17 mouse cellular contexts compared by ENCODE assay signal in genomic region chr1:88655473-88656095, GRCm38 (mm10). TPM values are rescaled to one million over a fixed set of nuclear protein-coding genes. Genes with fewer than 3 reads are reported as not detected.
A peak's percentile ranks its signal among the peaks of the same experiment; 100 is the strongest.
DNase-seq lines count a peak whose midpoint lies in the region; ATAC-seq and TF ChIP-seq lines count a peak whose summit lies in the region.
"Had no signal": no experiment of that assay in that cellular context is flagged by ENCODE, and none has a peak within 500 bp of the region (broad histone marks: within the 10 kb centered on the region; RNA-seq: fewer than 3 reads in every experiment).

No protein-coding gene starts in this region.

- H3K9ac ChIP-seq in forebrain, embryonic 12.5 days = no peak overlapping the region

- 78% methylated on average over 3 of the region's 3 CpGs for WGBS in forebrain, embryonic 10.5 days
- 85% methylated on average over 3 of the region's 3 CpGs for WGBS in forebrain, embryonic 12.5 days
- 64% methylated on average over 3 of the region's 3 CpGs for WGBS in spleen, adult 2 months

- TF ChIP-seq POLR2A in spleen, adult 2 months (IDR thresholded peaks at IDR 0.05; ENCODE audit: low read depth, low read length) = no peak

- H3K4me2 ChIP-seq in forebrain, embryonic 12.5 days = no peak overlapping the region
- H3K4me2 ChIP-seq: heart, embryonic 11.5 days; midbrain, embryonic 11.5 days had no signal

- DNase-seq in forebrain, embryonic 10.5 days (ENCODE audit: extremely low spot score, low spot score) = no peak
- DNase-seq in spleen, adult 2 months (ENCODE audit: low read depth in 1 of 2, low spot score in 2 of 2) = no peak
- no peak for DNase-seq in spleen, postnatal 14 days (ENCODE audit: low spot score in 2 of 2)
- no peak for DNase-seq in c-Kit-positive CD71-positive TER-119-positive erythroid progenitor cells, embryonic 14.5 days (ENCODE audit: low spot score)
- DNase-seq in adrenal gland, postnatal 10 days = no peak
- DNase-seq: cerebellum, adult 11 months; cerebellum, postnatal 36 days; gastrocnemius, adult 2 months; layer of hippocampus, postnatal 36 days; retina, postnatal 1 day had no signal

- no peaks in the 10 kb centered on the region for H3K36me3 ChIP-seq in forebrain, embryonic 10.5 days (replicated peaks)
- H3K36me3 ChIP-seq in forebrain, embryonic 12.5 days (replicated peaks) = no peaks in the 10 kb centered on the region
- no peaks in the 10 kb centered on the region for H3K36me3 ChIP-seq in spleen, adult 2 months (ENCODE audit: control insufficient read depth, insufficient read depth, low read length)
- H3K36me3 ChIP-seq in megakaryocyte, embryonic 14.5 days (replicated peaks; ENCODE audit: low read length) = no peaks in the 10 kb centered on the region

- H3K4me3 ChIP-seq in forebrain, embryonic 10.5 days = no peak overlapping the region
- H3K4me3 ChIP-seq in forebrain, embryonic 12.5 days (replicated peaks) = no peak overlapping the region
- H3K4me3 ChIP-seq in spleen, adult 2 months (ENCODE audit: extremely low read depth, insufficient read depth, insufficient read length) = no peak overlapping the region
- H3K4me3 ChIP-seq in megakaryocyte, embryonic 14.5 days (replicated peaks) = peak overlapping the region; percentile 51
- H3K4me3 ChIP-seq: gastrocnemius, adult 2 months had no signal

- no peaks in the 10 kb centered on the region for H3K9me3 ChIP-seq in forebrain, embryonic 10.5 days
- H3K9me3 ChIP-seq in forebrain, embryonic 12.5 days = no peaks in the 10 kb centered on the region
- no peaks in the 10 kb centered on the region for H3K9me3 ChIP-seq in megakaryocyte, embryonic 14.5 days

- no peaks in the 10 kb centered on the region for H3K27me3 ChIP-seq in forebrain, embryonic 10.5 days (ENCODE audit: poor library complexity, severe bottlenecking)
- H3K27me3 ChIP-seq in forebrain, embryonic 12.5 days = no peaks in the 10 kb centered on the region
- H3K27me3 ChIP-seq in spleen, adult 2 months (ENCODE audit: control insufficient read depth, insufficient read depth, low read length) = no peaks in the 10 kb centered on the region
- H3K27me3 ChIP-seq in megakaryocyte, embryonic 14.5 days (replicated peaks) = peaks cover 20% of the 10 kb centered on the region

- no peak for ATAC-seq in forebrain, embryonic 12.5 days (ENCODE audit: low FRiP score)
- ATAC-seq: hindbrain, embryonic 16.5 days; intestine, postnatal 0 days had no signal

- TF ChIP-seq CTCF in spleen, adult 2 months (IDR thresholded peaks at IDR 0.05; ENCODE audit: extremely low read depth, insufficient read depth, insufficient read length, insufficient replicate concordance) = no peak

- peaks cover 9% of the 10 kb centered on the region for H3K4me1 ChIP-seq in forebrain, embryonic 10.5 days
- H3K4me1 ChIP-seq in forebrain, embryonic 12.5 days = peaks cover 8% of the 10 kb centered on the region; the same call in 1 of the 2 replicates
- peaks cover 29% of the 10 kb centered on the region; the same call in 1 of the 2 replicates for H3K4me1 ChIP-seq in spleen, adult 2 months (ENCODE audit: control insufficient read depth, insufficient read depth, insufficient read length)
- peaks cover 42% of the 10 kb centered on the region for H3K4me1 ChIP-seq in megakaryocyte, embryonic 14.5 days

- 0 out of 2 replicates have a peak overlapping the region, but pooled peaks have one; percentile 7 for H3K27ac ChIP-seq in forebrain, embryonic 10.5 days
- no peak overlapping the region for H3K27ac ChIP-seq in forebrain, embryonic 12.5 days
- H3K27ac ChIP-seq in spleen, adult 2 months (ENCODE audit: insufficient read depth, low read length) = peak overlapping the region; percentile 79
- H3K27ac ChIP-seq: gastrocnemius, adult 2 months; kidney, postnatal 0 days had no signal

RNA-seq across cellular contexts. Expression of gene Arl4c, which starts 46.4 kb away (rescaled TPM):
- 21.8 and 22.3 TPM in 2 replicates for polyA plus RNA-seq in forebrain, embryonic 10.5 days (2016; fragmentation: Nextera tagmentation; extraction: Ambion mirVana)
- polyA plus RNA-seq in forebrain, embryonic 12.5 days (2016; fragmentation: Nextera tagmentation; extraction: Ambion mirVana) = 34.7 and 35.2 TPM in 2 replicates
- polyA plus RNA-seq in spleen, adult 2 months (2012; rRNA removed) = 31.0 and 46.1 TPM in 2 replicates
- polyA plus RNA-seq in megakaryocyte, embryonic 14.5 days (2012; ENCODE audit: insufficient read depth, low replicate concordance) = 1.2 and 11.0 TPM in 2 replicates
- 10 to 100 TPM; 12.5 to 14.9 TPM for total RNA-seq in adrenal gland, postnatal 10 days (2021)
